Mouse (Mus musculus): Measurements from ENCODE around the gene Mdm2.
A peak's percentile ranks its signal among the peaks of the same experiment; 100 is the strongest.

Gene Mdm2

DNA sequence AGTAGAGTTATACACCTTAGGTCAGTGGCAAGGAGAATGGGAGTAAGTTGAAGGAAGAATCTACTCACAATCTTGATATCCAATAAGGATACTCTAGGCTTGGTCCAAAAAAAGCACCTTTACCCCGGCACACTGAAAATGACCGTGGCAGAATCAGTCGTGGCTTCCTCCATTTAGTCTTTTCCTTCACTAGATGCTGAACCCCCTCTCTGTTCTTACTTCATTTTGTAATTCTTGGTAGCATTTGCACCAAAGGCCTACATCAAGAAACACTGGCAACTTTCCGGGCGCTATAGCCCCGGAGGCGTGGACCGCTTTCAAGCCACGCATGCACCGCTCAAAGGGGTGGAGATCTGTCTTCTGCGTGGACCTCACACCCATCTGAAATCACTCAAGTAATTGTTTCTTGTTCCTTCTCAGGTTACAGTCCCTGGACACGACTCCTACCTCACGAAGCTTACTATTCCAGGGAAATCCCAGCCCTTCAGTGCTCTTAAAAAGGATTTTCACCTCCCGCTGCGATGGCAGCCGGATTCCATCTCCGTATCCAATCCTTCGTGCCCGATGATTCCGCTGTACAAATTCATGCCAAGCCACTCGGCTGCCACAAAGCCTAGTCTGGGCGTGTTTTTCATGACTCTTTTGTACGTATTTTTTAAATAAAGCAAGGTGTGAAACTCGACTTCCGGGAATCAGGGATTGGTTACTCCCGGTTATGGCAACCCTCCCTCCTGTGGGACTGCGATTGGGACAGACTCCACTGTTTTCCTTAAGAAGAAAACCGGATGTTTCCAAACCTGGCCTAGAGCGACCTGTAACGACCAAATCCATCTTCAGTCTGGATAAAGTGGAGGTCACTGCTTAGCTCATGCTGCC is 27.5 kb downstream of the Mdm2 start:
- no peak for DNase-seq (ENCODE audit: low spot score in 2 of 2)

DNA sequence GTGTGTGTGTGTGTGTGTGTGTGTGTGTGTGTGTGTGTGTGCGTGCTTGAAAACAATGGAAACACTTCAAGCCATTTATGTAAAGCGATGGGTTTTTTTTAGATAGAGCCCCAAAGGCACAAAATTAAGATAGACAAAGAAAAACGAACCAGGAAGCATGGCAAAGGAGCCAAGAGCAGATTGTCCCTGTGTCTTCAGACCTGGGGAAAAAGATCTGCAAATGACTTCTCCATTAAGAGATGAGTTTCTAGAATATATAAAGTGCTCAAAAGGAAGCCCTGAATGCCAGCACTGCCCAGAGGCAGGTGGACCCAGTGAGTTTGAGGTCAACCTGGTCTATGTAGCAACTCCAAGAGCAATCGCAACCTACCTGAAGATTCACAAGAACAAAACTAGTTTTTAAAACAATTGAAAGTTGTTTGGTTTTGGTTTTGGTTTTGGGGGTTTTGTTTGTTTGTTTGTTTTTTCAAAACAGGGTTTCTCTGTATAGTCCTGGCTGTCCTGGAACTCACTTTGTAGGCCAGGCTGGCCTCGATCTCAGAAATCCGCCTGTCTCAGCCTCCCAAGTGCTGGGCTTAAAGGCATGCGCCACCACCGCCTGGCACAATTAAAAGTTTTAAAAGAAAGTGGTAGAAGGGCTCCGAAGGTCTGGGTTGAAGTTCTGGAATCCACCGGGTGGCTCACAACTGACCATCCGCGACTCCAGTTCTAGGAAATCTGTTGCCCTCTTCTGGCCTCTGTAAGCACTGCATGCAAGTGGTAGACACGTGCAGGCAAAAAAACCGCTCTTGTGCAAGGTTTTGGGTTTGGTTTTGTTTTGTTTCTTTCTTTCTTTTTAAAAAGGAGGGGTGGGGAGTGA is 28.3 kb downstream of the Mdm2 start:
- peak in 1 of 2 experiments; percentile 26 for DNase-seq (ENCODE audit: low spot score in 2 of 2)

DNA sequence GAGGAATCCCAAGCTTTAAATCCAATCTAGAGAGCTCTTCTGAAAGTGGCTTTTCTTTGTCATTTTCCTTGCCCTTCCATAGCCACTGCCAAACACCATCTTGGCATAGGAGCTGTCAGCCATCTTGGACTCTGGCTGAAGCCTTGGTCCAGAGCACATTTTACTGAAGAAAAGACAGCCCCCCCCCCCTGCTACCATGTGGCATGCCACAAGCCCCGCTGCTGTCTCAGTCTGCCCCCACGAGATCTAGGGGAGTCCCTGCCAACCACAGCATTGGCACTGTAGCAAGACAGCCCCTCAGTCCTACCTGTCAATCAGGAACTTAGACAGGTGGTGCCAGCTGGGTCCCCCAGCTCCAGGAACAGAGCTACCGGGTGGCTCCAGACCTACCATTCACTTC is 29.0 kb downstream of the Mdm2 start:
- DNase-seq (ENCODE audit: low spot score in 2 of 2) = no peak

DNA sequence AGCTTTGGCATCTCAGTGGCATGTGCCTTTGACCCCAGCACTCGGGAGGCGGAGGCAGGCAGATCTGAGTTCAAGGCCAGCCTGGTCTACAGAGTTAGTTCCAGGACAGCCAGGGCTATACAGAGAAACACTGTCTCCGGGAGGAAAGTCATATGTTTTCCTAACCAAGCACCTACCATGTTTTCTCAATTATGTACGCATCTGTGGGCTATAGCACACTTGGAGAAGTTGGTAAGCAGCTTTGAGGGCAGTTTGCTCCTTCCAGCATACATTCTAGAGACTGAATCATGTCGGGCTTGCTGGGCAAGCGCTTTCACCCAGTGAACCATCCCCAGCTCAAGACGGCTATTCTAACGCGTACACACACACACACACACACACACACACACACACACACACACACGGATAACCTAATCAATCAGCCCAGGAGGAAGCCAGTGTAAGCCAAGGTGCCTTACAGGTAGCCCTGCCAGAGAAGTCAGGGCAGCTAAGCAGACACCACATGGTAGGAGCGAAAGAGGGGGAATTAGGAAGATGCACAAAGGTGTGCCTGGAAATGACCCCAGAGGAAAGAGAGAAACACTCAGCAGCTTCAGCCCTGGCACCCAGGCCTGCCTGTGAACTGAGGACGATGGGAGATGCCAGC is 29.6 kb downstream of the Mdm2 start:
- no peak for DNase-seq (ENCODE audit: low spot score in 2 of 2)

DNA sequence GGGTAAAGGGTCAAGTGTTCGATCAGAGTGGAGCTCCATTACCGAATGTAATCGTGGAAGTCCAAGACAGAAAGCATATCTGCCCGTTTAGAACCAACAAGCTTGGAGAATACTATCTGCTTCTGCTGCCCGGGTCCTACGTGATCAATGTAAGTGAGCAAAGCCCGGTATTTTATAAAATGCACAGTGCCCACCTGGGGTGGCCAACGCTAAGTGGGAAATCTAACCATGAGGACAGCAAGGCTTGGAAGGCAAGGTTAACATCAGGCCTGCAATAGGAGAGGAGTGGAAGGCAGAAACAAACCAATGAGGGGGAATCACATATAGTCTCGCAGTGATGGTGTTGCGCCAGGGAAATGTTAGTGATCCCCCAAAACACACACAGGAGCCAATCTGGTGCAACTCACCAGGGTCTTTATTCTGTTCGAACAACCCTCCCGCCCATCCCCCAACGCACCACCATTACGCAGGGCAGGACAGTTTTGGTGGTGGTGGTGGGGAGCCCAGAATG is 30.5 kb downstream of the Mdm2 start:
- no peak for DNase-seq (ENCODE audit: low spot score in 2 of 2)

DNA sequence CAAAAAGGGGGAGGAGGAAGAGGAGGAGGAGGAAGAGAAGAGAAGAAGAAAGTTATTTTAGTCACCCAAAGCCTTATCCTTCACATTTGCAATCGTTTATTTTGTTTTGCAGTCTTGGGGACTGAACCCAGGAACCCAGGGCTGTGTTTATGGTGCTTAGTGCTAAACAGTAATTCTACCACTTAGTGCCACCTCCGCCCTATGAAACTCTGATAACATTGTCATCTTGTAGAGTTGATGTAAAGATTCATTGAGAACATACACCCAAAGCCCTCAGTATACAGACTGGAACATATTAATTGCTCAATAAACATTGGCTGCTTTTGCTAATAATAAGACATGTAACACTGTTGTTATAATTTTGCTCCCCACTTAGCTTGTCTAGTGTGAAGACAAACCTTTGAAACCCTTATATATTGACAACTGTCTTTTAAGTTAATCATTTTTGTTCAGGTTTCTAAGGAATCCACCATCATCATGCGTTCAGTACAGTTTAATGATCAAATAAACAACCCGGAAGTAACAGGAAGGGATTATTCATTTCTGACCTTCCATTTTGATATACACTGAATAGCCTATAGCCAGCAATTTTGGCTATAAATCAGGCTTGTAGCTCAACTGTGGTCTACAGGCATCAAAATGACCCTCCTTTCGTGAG is 31.4 kb downstream of the Mdm2 start:
- no peak for DNase-seq (ENCODE audit: low spot score in 2 of 2)

DNA sequence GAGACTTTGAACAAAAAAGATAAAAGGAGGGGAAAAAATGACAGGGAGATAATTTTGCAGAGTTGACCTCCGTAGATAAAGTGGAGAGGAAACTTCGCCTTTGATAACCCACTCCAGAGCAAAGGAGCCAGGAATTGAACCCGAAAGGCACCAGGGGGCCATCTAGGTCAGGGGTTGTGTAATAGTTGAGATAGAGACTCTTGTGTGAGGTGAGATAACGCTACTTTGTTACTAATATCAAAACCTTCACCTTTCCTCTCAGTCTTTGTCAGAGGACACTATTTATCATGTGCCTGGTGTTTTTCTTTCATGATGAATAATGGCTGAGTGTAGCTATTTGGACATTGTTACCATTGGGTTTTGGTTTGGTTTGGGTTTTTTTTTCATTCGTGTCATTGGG is 32.2 kb downstream of the Mdm2 start:
- no peak for DNase-seq (ENCODE audit: low spot score in 2 of 2)

DNA sequence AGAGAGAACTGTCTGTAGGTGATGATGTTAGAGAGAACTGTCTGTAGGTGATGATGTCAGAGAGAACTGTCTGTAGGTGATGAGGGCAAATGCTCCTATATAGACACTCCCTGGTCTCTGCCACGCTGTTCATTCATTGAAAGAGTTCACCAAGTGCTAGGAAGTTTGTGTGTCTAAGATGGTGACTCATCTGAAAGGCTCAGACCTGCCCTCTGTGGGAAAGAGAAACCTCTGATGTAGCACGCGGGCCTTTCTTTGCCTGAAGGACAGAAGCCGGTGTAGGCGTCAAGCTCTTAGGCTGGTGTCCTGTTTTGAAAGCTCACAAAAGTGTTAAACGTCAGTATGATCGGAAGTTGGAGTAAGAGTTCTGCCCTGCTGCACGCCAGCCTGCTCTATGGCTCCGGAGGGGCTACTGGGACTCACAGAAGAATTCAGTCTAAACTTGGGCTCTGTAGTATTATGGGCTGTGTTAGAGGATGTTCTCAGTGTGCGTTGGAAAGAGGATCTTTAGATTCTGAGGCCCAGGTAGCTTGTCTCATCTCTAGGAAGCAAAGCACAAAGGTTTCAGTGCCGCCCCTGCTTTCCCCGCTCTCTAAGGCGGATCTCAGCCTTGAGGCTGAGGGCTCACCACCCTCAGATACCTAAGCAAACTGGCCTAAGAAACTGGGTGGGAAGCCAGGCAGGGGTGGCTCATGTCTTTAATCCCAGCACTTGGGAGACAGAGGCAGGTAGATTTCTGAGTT is 32.9 kb downstream of the Mdm2 start:
- DNase-seq (ENCODE audit: low spot score in 2 of 2) = no peak

DNA sequence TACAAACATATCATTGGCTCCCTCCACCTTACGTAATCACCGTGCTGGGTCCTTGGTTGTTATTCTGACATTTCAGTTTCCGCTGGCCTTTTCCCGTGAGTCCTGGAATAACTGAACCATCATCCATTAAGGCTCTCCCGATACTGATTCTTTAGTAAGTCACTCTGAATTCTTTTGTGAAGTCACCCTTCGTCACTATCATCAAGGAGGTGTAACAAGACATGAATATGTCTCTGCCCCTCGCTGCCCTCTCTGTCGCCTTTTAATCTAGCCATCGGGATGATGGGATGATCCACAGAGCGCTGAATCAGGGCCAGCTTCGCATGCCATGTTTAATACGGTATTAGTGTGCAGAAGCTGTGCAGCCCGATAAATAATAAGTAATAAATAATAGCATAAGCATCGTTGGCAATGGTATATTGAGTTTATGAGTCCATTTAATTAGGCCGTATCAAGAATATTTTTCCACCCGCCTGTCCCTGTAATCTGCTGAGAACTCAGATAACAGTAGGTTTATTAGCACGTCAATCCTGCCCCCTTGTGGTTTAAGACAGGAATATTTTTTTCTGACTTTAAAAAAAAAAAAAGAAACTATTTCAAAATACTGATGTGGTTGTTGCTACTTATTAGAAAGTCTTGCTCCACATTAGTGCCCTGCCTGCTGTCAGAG is 33.8 kb downstream of the Mdm2 start:
- no peak for DNase-seq (ENCODE audit: low spot score in 2 of 2)

DNA sequence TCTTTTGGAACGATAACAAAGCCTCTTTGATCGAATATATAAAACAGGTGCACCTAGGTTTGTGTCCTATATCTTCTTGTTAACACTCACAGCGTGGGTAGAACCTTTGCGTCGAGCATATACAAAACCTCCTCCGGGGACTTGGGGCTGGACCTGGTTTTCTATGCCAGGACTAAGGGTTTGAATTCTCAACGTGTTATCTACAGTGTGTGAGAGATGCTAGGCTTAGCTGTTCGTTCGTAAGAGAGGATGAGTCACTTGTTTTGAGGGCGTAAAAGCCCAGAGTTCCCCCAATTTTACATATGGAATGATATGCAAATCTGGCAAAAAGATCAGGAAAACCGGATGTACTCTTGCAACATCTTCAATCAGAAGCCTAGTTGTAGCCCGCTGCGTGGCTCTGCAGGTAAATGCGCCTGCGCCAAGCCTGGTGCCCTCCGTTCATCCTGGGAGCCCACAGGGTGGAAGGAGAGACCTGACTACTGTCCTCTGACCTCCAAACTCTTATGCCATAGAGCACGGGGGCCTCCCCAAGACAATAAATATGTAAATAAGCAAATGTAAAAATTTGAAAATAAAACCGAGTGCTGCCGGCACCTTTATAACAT is 34.4 kb downstream of the Mdm2 start:
- no peak for DNase-seq (ENCODE audit: low spot score in 2 of 2)

DNA sequence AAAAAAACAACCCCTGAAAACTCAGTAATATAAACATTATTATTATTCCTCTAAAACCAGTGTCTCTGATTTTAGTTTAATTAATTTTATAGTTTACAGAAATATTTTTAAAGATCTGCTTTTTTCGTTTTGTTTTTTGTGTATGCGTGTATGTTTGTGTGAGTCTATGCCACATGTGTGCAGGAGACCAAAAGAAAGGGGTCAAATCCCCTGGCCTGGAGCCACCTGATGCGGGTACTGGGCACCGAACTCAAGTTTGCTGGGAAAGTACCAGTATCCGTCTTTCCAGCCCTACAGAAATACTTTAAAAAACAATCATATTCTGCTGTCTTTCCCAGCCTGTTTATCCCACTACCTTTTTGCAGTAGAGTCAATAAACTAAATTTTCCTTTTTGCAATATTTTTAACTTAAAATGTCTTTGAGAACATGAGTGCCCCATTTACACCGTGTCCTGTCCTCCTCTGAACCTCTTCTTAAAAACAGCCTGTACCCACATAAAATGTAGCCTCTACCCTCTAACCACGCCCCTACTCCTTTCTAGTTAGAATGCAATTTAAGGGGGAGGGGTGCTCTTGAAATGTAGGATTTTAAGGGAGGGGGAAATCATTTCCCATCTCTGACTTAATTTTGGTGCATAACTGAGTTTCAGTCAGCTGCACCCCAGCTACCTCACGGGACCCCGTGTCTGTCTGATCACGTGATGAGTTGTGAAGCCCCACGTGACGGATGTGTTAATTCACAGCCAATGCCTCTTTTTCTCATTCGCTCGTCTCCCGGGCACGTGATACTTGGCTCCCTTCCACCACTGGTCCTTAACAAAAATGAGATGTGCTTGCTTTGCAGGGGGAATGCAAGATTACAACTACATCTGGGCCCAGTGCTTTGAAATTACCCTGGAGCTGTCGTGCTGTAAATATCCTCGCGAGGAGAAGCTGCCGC is 35.2 kb downstream of the Mdm2 start:
- peak in 1 of 2 experiments; percentile 22 for DNase-seq (ENCODE audit: low spot score in 2 of 2)

DNA sequence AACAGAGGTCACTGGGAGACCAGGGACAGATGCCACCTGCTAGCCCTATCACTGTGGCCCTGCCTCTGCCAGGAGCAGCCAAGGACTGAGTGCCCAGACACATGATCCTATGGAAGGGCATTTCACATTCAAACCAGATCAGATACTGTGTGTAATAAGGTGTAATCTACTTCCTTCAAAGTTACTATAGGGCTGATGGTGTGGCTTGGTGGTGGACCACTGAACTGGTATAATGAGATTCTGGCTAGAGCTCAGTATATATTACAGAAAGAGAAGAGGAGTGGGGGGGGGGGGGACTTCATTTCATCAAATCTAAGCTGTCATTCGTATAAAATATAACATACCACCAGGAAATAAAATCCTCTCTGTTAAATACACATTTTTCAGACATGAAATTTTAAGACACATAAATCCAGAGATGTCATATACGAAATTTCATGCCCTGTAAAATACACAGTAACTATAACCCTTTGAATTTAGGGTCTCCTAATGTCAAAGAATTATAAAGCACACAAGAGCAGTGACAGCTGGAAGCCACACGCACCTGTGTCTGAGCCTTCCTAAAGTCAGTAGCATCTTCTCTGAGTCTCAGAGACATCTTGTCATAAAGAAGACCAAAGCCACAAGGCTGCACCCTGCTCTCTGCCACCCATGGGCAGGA is 36.1 kb downstream of the Mdm2 start:
- DNase-seq (ENCODE audit: low spot score in 2 of 2) = no peak

DNA sequence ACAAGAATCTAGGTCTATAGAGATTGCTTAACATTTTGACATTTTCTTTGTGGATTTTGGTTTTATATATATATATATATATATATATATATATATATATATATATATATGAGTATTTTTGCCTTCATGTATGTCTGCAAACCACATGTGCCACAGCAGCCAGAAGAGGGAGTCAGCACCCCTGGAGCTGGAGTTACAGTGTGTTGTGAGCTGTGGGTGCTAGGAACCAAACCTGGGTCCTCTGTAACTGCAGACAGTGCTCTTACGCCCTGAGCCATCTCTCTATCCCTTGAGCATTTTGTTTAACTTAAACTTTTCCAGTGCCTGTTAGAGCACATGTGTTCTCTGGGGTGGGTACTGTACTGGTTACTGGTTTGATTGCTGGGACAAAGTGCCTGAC is 36.6 kb downstream of the Mdm2 start:
- no peak for DNase-seq (ENCODE audit: low spot score in 2 of 2)

DNA sequence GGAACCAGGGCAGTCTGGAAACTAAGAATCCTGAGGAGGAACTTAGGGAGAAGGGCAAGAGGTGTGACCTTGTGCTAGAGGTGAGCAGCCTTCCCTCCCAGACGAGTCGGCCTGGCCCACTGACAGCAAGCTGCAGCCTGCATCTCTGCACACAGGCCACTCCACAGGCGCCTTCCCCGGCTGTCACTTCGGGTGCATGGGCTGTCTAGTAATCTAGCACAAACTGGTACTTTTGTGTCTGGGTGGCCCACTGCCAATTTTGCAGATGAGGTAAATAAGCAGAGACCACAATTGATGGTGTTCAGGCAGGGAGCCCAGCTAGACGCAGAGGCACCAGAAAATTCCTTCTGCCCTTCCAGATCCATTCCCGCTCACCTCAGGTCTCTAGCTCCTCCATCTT is 37.9 kb downstream of the Mdm2 start:
- DNase-seq (ENCODE audit: low spot score in 2 of 2) = no peak

DNA sequence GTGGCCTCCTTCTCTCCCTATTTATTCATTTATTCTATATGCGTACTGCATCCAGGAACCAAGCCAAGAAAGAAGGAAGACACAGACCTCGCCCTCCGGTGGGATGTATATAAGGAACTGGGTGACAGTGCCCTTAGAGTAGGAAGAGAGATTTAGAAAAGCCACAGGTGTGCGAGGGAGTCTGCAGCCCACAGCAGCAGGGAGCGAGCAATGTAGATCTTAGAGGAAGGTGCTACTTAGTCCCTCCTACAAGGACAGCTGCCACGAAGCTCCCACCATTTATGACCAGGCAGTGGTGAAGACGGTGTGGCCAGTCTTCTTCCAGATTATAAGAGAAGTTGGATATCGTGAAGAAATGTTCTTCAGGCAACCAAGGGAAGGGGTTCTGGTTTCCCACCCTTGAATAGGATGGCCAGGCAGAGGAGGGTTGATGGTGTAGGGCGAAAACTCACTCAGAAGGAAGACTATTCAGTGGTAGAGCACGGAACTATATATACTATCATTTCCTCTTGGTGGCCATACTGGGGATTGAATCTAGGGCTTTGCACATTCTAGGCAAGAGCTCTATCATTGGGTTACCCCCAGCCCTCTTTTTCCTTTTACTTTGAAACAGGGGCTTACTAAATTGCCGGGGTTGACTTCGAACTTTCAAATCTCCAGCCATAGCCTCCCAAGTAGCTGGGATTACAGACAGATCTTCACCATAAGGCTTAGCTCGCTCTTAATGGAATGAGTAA is 38.5 kb downstream of the Mdm2 start:
- DNase-seq (ENCODE audit: low spot score in 2 of 2) = no peak

DNA sequence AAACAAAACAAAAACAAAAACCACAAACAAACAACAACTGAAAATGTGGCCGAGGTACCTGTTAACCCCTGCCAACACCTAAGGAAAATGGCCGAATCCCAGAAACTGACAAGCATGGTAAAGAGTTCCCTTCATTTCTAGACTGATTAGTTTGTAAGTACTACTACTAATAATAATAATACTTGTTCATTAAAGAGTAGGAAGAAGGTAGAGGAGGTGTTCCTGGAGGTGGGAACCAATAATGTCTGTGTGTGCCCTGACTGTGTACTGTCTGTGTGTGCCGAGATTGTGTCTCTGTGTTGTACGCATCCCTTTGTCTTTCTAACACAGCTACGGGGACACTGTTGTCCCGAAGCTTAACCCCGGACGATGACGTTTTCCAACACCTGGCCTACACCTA is 39.3 kb downstream of the Mdm2 start:
- DNase-seq (ENCODE audit: low spot score in 2 of 2) = no peak

DNA sequence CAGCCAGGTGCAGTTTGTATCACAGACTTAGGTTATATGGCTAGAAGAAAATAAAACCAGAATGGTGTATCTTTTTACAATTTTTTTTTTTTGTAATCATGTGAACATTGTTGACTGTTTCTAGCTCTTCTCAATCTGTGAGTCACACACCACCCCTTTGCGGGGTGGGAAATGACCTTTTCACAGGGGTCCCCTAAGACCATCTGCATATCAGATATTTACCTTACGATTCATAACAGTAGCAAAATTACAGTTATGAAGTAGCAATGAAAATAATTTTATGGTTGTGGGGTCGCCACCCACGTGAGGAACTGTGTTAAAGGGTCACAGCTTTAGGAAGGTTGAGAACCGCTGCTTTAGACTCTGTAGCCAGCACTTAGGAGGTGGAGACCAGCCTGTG is 39.8 kb downstream of the Mdm2 start:
- DNase-seq (ENCODE audit: low spot score in 2 of 2) = no peak

DNA sequence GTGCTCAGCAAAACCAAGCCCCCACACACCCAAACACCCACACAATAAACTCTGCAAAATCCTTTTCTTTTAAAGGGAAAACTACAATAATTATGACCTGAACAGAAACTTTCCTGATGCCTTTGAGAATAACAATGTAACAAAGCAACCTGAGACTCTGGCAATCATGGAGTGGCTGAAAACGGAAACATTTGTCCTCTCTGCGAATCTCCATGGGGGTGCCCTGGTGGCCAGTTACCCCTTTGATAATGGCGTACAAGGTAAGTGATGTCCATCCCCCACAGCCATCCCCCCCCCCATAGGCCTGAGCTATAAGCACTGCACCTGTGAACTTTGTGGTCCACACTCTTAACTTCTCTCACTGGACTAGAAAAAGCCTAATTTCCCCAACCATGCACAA is 40.5 kb downstream of the Mdm2 start:
- no peak for DNase-seq (ENCODE audit: low spot score in 2 of 2)
